Mouse (Mus musculus) erythroblast, embryonic 14.5 days (primary cell): ENCODE measurements around the gene Col23a1. TPM values are rescaled to one million over a fixed set of nuclear protein-coding genes. Genes with fewer than 3 reads are reported as not detected.

ENCODE experiments used
- H3K27me3 ChIP-seq: 2 replicates; pipeline ENCODE4 v1.6.1; 2012; ENCODE audit warnings: inconsistent platforms; ENCODE audit not compliant: control insufficient read depth
- H3K36me3 ChIP-seq: 2 replicates; pipeline ENCODE4 v1.6.1; 2012; ENCODE audit warnings: mild to moderate bottlenecking, inconsistent platforms; ENCODE audit not compliant: control insufficient read depth
- H3K4me1 ChIP-seq: 2 replicates; pipeline ENCODE4 v1.6.1; 2012; ENCODE audit warnings: inconsistent platforms; ENCODE audit not compliant: control insufficient read depth
- H3K4me3 ChIP-seq: replicated peaks from 2 replicates; pipeline ENCODE3; 2012; ENCODE audit warnings: moderate library complexity, mild to moderate bottlenecking, inconsistent platforms
- H3K9me3 ChIP-seq: 2 replicates; pipeline ENCODE4 v1.6.1; 2012; ENCODE audit warnings: low read length, inconsistent platforms, mixed read lengths; ENCODE audit not compliant: control insufficient read depth
- GATA1 ChIP-seq: IDR thresholded peaks from 2 replicates; pipeline ENCODE4 v1.6.1; 2012; ENCODE audit warnings: low read length, inconsistent platforms, mixed read lengths
- TAL1 ChIP-seq: IDR thresholded peaks from 3 replicates; pipeline ENCODE4 v1.6.1; 2012; ENCODE audit warnings: low read length, inconsistent platforms, mixed read lengths
- polyA plus RNA-seq: library from polyadenylated mRNA; stranded (reverse); fragments of >175 nt; gene quantifications from 2 replicates; pipeline ENCODE4 v1.2.3, GENCODE M21; 2012

Col23a1 gene
- polyA plus RNA-seq, 1 experiment = not detected

DNA sequence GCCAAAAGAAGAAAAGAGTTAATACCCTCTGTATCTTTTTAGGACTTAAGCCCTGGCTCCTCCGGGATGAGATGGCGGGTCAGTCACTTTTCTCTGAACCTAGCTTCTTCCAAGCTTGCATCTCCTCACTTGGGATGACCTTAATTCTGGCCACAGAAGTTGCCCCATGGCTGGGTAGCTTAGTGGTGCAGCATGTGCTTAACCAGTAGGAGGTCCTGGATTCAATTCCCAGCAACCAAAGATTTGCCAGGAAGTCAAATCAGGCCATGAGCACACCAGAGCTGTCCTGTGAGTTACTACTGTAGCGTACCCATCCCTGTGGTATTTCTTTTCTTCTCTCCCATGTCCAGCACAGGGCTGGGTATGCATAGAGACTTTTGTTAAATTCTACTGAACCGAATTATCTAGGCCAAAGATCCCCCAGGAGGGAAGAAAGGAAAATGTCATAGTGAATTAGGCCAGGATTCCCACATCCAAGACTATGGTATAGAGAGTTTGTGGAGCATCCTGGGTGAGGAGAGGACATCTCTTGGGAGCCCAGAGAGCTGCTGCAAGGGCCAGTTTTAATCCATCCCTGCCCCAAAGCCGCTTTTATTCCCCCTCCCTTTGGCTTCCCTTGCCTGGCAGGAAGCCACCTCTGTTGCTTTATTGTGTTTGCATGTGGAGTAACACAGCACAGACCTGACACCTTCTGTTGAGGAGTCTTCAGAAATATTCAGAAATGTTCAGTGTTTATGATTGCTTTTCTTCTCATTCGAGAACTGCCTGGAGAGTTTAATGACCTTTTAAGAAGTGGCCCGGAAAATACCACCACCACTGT, 26.5 kb downstream of the Col23a1 start:
- Histone ChIP-seq H3K4me1 (peaks cover 2% of the 10 kb centered on the region), H3K27me3 (no peaks in the 10 kb centered on the region), H3K9me3 (peaks cover 2% of the 10 kb centered on the region), H3K4me3 (no peak overlapping the region), H3K36me3 (no peaks in the 10 kb centered on the region)
- no peak for TF ChIP-seq GATA1
- TF ChIP-seq TAL1 = no peak

DNA sequence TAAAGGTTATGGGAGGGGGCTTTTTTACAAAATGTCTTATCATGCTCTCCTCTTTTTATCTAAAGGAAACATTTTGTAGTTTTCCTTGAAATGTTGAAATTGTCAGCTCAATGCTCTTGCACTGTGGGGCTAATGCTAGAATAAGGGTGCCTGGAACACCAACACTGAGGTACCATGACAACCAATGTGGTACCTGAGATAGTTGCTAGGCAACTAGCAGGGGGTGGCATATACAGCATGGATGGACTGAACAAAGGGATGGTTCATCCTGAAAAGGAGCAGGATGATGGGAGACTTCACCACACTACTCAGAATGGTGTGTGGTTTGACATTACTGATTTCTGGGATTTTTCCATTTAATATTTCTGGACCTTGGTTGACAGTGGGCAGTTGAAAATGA, 30.9 kb downstream of the Col23a1 start:
- Histone ChIP-seq H3K4me3 (no peak overlapping the region), H3K4me1 (no peaks in the 10 kb centered on the region), H3K36me3 (no peaks in the 10 kb centered on the region), H3K9me3 (peaks cover 4% of the 10 kb centered on the region), H3K27me3 (no peaks in the 10 kb centered on the region)
- TF ChIP-seq TAL1 = no peak

DNA sequence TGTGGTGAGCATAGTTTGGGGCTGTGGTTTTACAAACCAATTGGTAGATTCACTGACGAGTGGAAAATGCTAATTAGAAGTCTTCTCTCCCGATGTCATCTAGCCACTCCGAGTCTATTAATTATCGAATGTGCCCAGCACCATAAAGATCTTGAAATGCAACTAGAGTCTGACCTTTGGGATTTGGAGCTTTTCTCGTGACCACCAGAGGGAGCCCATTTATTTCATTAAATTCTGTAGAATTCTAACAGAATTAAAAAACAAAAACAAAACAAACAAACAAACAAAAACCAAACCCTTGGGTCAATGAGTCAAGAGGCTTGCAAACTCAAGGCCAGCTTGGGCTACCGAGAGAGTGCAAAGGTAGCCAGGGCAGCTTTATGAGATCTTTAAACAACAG, 37.2 kb downstream of the Col23a1 start:
- TF ChIP-seq TAL1 (no peak), GATA1 (no peak)
- Histone ChIP-seq H3K36me3 (no peaks in the 10 kb centered on the region), H3K9me3 (no peaks in the 10 kb centered on the region), H3K27me3 (no peaks in the 10 kb centered on the region), H3K4me1 (no peaks in the 10 kb centered on the region), H3K4me3 (no peak overlapping the region)

DNA sequence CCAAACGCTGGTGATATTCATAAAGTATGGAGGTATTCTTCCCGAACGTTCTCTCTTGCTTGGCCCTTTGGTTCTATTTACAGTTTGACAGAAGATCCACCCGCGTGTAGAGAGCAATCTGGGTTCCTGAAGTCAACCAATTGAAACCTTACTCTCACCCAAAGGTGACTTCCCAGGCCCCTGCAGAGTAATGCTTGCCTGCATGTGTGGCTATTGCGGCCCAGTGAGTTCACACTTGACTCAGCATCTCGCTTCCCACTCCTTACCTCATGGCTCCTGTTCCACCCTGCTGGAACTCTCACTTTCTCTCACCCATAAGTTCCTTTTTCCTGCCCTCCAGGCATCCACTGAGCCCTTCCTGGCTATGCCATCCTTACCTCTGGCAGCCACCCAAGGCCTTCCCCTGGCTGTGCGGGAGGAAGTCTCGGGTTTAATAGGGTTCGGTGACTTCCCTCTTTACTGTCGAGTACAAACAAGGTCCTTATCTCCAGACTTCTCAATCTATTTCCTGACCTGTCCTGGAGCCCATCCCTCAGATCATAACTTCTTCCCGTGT, 38.7 kb downstream of the Col23a1 start:
- Histone ChIP-seq H3K27me3 (no peaks in the 10 kb centered on the region), H3K9me3 (no peaks in the 10 kb centered on the region), H3K4me3 (no peak overlapping the region), H3K4me1 (no peaks in the 10 kb centered on the region), H3K36me3 (no peaks in the 10 kb centered on the region)
- no peak for TF ChIP-seq GATA1
- TF ChIP-seq TAL1 = no peak

DNA sequence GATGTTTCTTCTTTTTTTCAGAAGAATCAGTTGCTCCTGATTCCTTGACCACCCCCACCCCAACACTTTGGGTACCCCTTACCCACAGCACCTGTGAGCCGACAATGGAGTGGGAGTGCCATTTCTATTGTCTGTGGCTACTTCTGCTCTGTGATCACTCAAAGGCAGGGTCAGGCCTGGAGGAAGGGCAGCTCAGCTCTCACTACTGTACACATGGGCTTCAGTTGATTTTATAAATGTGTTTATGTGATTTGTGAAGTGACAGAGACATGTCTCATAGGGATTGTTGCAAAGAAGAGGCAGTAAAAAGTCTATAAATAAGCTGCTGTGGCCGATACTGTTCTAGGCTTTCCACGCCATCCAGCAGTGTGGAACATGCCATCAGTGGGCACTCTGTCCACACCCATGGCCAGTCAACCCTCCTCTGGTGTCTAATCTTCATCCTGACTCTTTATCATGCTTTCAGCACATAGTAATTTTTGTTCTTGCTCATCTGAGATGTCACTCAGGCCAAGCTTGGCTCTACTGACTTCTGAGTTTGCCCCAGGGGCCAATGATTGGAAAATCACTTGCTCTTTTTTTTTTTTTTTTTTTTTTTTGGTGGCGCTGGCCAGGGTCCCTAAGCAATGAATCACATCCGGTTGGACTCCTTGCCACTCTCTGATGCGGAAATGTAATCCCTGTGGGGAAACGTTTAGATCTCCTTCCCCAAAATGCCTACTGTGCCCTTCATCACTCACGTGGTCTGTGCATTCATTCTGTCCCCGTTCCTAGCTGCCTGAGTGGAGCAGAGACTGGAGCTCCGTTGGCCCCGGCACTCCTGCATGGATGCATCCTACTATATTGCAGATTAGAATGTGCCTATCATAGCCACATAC, 40.4 kb downstream of the Col23a1 start:
- H3K4me1 ChIP-seq = no peaks in the 10 kb centered on the region
- no peaks in the 10 kb centered on the region for H3K9me3 ChIP-seq
- no peaks in the 10 kb centered on the region for H3K36me3 ChIP-seq
- H3K4me3 ChIP-seq = no peak overlapping the region
- no peaks in the 10 kb centered on the region for H3K27me3 ChIP-seq
- no peak for TF ChIP-seq TAL1

GRCm38 (mm10) chr11:51334017-51334416, 44.3 kb downstream of the Col23a1 start:
- Histone ChIP-seq H3K9me3 (no peaks in the 10 kb centered on the region), H3K4me3 (no peak overlapping the region), H3K36me3 (no peaks in the 10 kb centered on the region), H3K4me1 (no peaks in the 10 kb centered on the region), H3K27me3 (no peaks in the 10 kb centered on the region)
- TF ChIP-seq GATA1 (no peak), TAL1 (no peak)

DNA sequence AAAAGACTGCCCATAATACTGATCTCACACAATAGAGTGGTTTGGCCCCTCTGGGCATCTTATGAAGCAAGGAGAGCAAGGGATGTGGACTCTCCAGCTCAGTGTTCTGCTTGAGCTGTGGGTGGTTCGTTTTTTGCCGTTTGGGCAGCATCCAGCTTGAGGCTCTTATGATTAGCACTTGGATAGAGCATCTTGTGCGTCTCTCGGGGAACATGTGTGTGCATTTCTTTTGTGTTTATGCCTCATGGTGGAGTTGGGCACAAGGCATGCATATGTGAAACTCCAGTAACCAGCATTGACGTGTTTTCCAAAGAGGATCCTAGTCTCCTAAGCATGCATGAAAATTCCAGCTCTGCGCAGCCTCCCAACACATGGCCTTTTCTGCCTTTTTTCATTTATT, 47.9 kb downstream of the Col23a1 start:
- Histone ChIP-seq H3K4me1 (no peaks in the 10 kb centered on the region), H3K9me3 (no peaks in the 10 kb centered on the region), H3K36me3 (no peaks in the 10 kb centered on the region), H3K4me3 (no peak overlapping the region), H3K27me3 (no peaks in the 10 kb centered on the region)
- no peak for TF ChIP-seq TAL1
- no peak for TF ChIP-seq GATA1

- Histone ChIP-seq H3K4me1 (no peaks in the 10 kb centered on the region), H3K27me3 (no peaks in the 10 kb centered on the region), H3K36me3 (no peaks in the 10 kb centered on the region), H3K4me3 (no peak overlapping the region), H3K9me3 (no peaks in the 10 kb centered on the region)
- no peak for TF ChIP-seq GATA1
Measured at GRCm38 (mm10) chr11:51338416-51338815, 48.7 kb downstream of the Col23a1 start.

DNA sequence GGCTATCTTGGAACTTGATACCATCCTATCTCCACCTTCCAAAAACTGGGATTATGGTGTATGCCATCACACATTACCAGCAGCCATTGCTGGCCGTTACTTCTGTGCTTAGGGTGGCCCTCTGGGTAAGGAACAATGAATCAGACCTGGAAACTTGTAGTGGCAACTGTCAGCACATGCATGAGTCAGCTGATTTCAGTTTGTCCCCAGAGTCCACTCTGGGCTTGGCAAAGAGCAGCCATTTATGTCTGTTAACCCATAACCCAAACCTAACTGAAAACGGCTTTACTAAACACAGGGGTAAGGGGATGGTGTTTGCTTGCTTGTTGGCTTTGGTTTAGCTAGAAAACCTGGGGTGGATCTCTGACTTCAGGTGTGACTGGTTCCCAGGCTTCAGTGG, 51.4 kb downstream of the Col23a1 start:
- TF ChIP-seq GATA1 (no peak), TAL1 (no peak)
- Histone ChIP-seq H3K4me3 (no peak overlapping the region), H3K36me3 (no peaks in the 10 kb centered on the region), H3K4me1 (no peaks in the 10 kb centered on the region), H3K9me3 (no peaks in the 10 kb centered on the region), H3K27me3 (no peaks in the 10 kb centered on the region)
